In genomic region chr8:46477747-46478458, GRCm38 (mm10) we compare ENCODE assay signal across 16 mouse cellular contexts. TPM values are rescaled to one million over a fixed set of nuclear protein-coding genes. Genes with fewer than 3 reads are reported as not detected.
A peak's percentile ranks its signal among the peaks of the same experiment; 100 is the strongest.
DNase-seq lines count a peak whose midpoint lies in the region; ATAC-seq and TF ChIP-seq lines count a peak whose summit lies in the region.
"Had no signal": no experiment of that assay in that cellular context is flagged by ENCODE, and none has a peak within 500 bp of the region (broad histone marks: within the 10 kb centered on the region; RNA-seq: fewer than 3 reads in every experiment).

No protein-coding gene starts in this region.

- H3K27me3 ChIP-seq in heart, embryonic 10.5 days (ENCODE audit: insufficient read depth, poor library complexity, severe bottlenecking), result no peaks in the 10 kb centered on the region
- no peaks in the 10 kb centered on the region for H3K27me3 ChIP-seq in G1E (ENCODE audit: insufficient read depth, low read length)
- no peaks in the 10 kb centered on the region for H3K27me3 ChIP-seq in hindbrain, embryonic 14.5 days (ENCODE audit: control insufficient read depth, insufficient read depth, low read length)
- peaks cover 8% of the 10 kb centered on the region for H3K27me3 ChIP-seq in midbrain, embryonic 13.5 days

- H3K9me3 ChIP-seq in heart, embryonic 10.5 days, result no peaks in the 10 kb centered on the region
- no peaks in the 10 kb centered on the region for H3K9me3 ChIP-seq in G1E (replicated peaks)
- H3K9me3 ChIP-seq in hindbrain, embryonic 14.5 days (ENCODE audit: control insufficient read depth, low read length), result no peaks in the 10 kb centered on the region
- H3K9me3 ChIP-seq in midbrain, embryonic 13.5 days, result no peaks in the 10 kb centered on the region
- H3K9me3 ChIP-seq: embryonic facial prominence, embryonic 12.5 days; forebrain, embryonic 13.5 days had no signal

- no peak overlapping the region for H3K4me3 ChIP-seq in heart, embryonic 10.5 days
- peak overlapping the region; percentile 7; the same call in 1 of the 2 replicates for H3K4me3 ChIP-seq in G1E (ENCODE audit: low read depth, low read length)
- no peak overlapping the region for H3K4me3 ChIP-seq in hindbrain, embryonic 14.5 days (replicated peaks; ENCODE audit: low read length)
- H3K4me3 ChIP-seq in midbrain, embryonic 13.5 days (replicated peaks), result no peak overlapping the region
- H3K4me3 ChIP-seq: embryonic facial prominence, embryonic 12.5 days; forebrain, embryonic 13.5 days; myocyte had no signal

- H3K27ac ChIP-seq in heart, embryonic 10.5 days, result 0 out of 2 replicates have a peak overlapping the region, but pooled peaks have one; percentile 13
- no peak overlapping the region for H3K27ac ChIP-seq in hindbrain, embryonic 14.5 days
- H3K27ac ChIP-seq in midbrain, embryonic 13.5 days, result no peak overlapping the region
- H3K27ac ChIP-seq: embryonic facial prominence, embryonic 12.5 days; forebrain, embryonic 13.5 days had no signal

- peak; percentile 70 for DNase-seq in heart, embryonic 10.5 days (ENCODE audit: low spot score)
- DNase-seq in heart, postnatal 10 days, result no peak
- DNase-seq in G1E (ENCODE audit: low spot score), result no peak
- DNase-seq in lung, postnatal 25 days (ENCODE audit: low spot score), result peak; percentile 64
- no peak for DNase-seq in ovary, adult 18-20 months (ENCODE audit: low spot score)
- DNase-seq in hindbrain, embryonic 14.5 days (ENCODE audit: low spot score), result no peak
- DNase-seq: adrenal gland, postnatal 10 days; cerebellum, postnatal 10 days; heart, postnatal 4 days; right cerebral cortex, postnatal 4 days had no signal

- WGBS in heart, embryonic 10.5 days, result 83% methylated on average over 9 of the region's 9 CpGs
- WGBS in hindbrain, embryonic 14.5 days, result 90% methylated on average over 9 of the region's 9 CpGs
- whole genome bisulfite sequencing in midbrain, embryonic 13.5 days, result 87% methylated on average over 9 of the region's 9 CpGs

- no peak overlapping the region for H3K4me2 ChIP-seq in hindbrain, embryonic 14.5 days (replicated peaks)
- H3K4me2 ChIP-seq in midbrain, embryonic 13.5 days (replicated peaks), result no peak overlapping the region
- H3K4me2 ChIP-seq: embryonic facial prominence, embryonic 12.5 days; forebrain, embryonic 13.5 days; heart, embryonic 11.5 days had no signal

- H3K9ac ChIP-seq in hindbrain, embryonic 14.5 days, result no peak overlapping the region
- H3K9ac ChIP-seq in midbrain, embryonic 13.5 days (replicated peaks), result no peak overlapping the region
- H3K9ac ChIP-seq: embryonic facial prominence, embryonic 12.5 days; forebrain, embryonic 13.5 days had no signal

- intact Hi-C loops in heart, postnatal 10 days (cut with DNase I), result loop anchor here (10.0 kb wide), 1 partner anchor 257 kb away; the partner anchor contains the start of gene Irf2

- H3K36me3 ChIP-seq in heart, embryonic 10.5 days, result 0 out of 2 replicates have a peak, but pooled peaks cover 3% of the 10 kb centered on the region
- peaks cover 68% of the 10 kb centered on the region for H3K36me3 ChIP-seq in G1E (replicated peaks)
- H3K36me3 ChIP-seq in hindbrain, embryonic 14.5 days (replicated peaks; ENCODE audit: control insufficient read depth, insufficient read depth), result no peaks in the 10 kb centered on the region
- no peaks in the 10 kb centered on the region for H3K36me3 ChIP-seq in midbrain, embryonic 13.5 days
- H3K36me3 ChIP-seq: embryonic facial prominence, embryonic 12.5 days had no signal

- TF ChIP-seq CTCF in G1E (IDR thresholded peaks at IDR 0.05; ENCODE audit: low read depth, low read length), result no peak

- peaks cover 30% of the 10 kb centered on the region for H3K4me1 ChIP-seq in heart, embryonic 10.5 days
- peaks cover 84% of the 10 kb centered on the region for H3K4me1 ChIP-seq in G1E (ENCODE audit: insufficient read depth, low read depth, low read length)
- H3K4me1 ChIP-seq in hindbrain, embryonic 14.5 days (replicated peaks; ENCODE audit: control insufficient read depth, insufficient read depth, low read length), result no peaks in the 10 kb centered on the region
- peaks cover 8% of the 10 kb centered on the region for H3K4me1 ChIP-seq in midbrain, embryonic 13.5 days (replicated peaks)

- ATAC-seq in G1E (ENCODE audit: extremely low read depth, insufficient number of reproducible peaks, low FRiP score, poor library complexity, severe bottlenecking), result peak; percentile 2; the same call in 1 of the 2 replicates
- ATAC-seq in granulocyte monocyte progenitor cell, adult 5-6 weeks (replicated peaks; ENCODE audit: poor library complexity, severe bottlenecking), result peak; percentile 38
- ATAC-seq in hindbrain, embryonic 14.5 days (ENCODE audit: low FRiP score), result no peak
- ATAC-seq in midbrain, embryonic 13.5 days, result no peak
- ATAC-seq: forebrain, embryonic 13.5 days had no signal

RNA-seq across cellular contexts. Expression of gene Acsl1, which starts 7.1 kb away (rescaled TPM):
- polyA plus RNA-seq in heart, embryonic 10.5 days (2016; fragmentation: Nextera tagmentation; extraction: Ambion mirVana), result 21.2 and 25.9 TPM in 2 replicates
- 100 to 1,000 TPM; 855 to 861 TPM for total RNA-seq in heart, postnatal 10 days (2021)
- total RNA-seq in G1E (2014; fragmentation: Nextera tagmentation), result 143 and 149 TPM in 2 replicates
- 48.6 and 55.0 TPM in 2 replicates for total RNA-seq in G1E (2017)
- 19.4 and 27.0 TPM in 2 replicates for polyA plus RNA-seq in G1E (2012)
- 55.7 and 60.2 TPM in 2 replicates for total RNA-seq in granulocyte monocyte progenitor cell, adult 5-6 weeks (2014; fragmentation: Nextera tagmentation)
- total RNA-seq in granulocyte monocyte progenitor cell, adult 5-6 weeks (2017), result 75.4 and 121 TPM in 2 replicates
- polyA plus RNA-seq in hindbrain, embryonic 14.5 days (2014; fragmentation: Nextera tagmentation; extraction: Ambion mirVana), result 21.9 and 22.1 TPM in 2 replicates
- 10.9 and 11.2 TPM in 2 replicates for polyA plus RNA-seq in midbrain, embryonic 13.5 days (2015; fragmentation: Nextera tagmentation; extraction: Ambion mirVana)

Comparison
In these comparisons a context has a peak if more than half of its experiments do, and no peak if none do; other contexts are left out.
1. DNase-seq: peak in heart, embryonic 10.5 days (single experiment) and lung, postnatal 25 days (single experiment); none in heart, postnatal 10 days (0 of 2), G1E (single experiment), ovary, adult 18-20 months (single experiment) and hindbrain, embryonic 14.5 days (single experiment).
2. ATAC-seq: peak in G1E (single experiment) and granulocyte monocyte progenitor cell, adult 5-6 weeks (single experiment); none in hindbrain, embryonic 14.5 days (single experiment) and midbrain, embryonic 13.5 days (single experiment).